Mouse (Mus musculus) frontal cortex, postnatal 10 days (tissue): ENCODE data around the gene Prdx3.
"Not testable (repeated sequence)": the region's sequence is repeated elsewhere in the genome, so short reads cannot be mapped to it uniquely, and the experiment has no call there.

Experiments
- DNase-seq, 2 experiments: peaks; one replicate each; pipeline ENCODE4 v3.0.0; 2022; ENCODE audit warnings: low spot score in 2 of 2, mixed read lengths in 1 of 2

Gene Prdx3

DNA sequence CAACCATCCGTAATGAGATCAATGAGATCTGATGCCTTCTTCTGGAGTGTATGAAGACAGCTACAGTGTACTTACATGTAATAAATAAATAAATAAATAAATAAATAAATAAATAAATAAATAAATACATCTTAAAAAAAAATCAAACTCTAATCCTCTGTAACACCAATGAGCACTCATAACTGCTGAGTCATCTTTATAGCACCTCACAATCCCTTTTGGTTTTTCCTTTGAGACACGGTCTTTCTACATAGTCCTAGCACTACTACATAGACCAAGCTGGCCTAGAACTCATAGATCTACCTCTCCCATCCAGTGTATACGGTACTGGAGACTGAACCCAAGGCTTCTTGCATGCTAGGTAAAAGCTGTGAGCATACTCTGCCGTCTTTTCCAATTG lies 8.2 kb downstream of the Prdx3 start:
- not testable (repeated sequence) for DNase-seq

DNA sequence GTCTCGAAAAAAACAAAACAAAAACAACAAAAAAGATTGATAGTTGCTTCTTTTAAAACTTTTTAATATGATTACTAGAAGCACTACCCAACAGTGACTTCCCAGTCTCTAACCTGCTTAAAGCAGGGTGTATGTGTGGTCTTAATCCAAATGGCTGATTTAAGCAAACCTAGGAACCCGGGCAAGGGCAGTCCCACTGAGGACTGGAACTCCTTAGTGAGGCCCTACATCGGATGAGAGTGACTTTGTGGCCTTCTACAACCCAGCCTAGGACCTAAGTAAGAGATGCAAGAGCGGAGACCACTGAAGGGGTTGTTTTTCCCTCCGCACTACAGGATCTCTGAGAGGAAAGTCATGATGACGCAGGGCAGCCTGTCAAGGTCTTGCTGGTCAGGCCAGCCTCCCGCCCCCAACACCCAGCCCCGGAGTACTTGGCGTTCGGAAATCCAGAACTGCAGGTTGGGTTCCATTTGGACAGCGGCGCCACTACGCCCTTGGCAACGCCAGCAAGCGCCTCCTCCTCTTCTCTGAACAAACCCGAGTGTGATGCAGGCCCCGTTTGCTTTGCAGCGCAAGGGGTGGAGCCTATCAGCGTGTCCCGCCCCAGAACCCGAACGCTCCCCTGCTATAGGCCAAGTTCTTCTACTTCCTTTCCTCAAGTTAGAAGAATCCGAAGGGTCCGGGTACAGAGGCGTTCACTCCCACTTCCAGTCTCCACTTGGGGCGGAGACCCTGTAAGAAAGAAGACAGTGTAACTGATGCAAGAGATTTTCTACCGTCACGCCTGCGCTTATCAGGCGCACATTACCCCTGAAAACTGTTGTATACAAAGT lies 13.3 kb downstream of the Prdx3 start, which contains the start of gene Sfxn4:
TSS of gene Sfxn4 (minus strand) at position 612 of the 833 bp plus-strand sequence.
- DNase-seq, result peak; percentile 85 to 87

DNA sequence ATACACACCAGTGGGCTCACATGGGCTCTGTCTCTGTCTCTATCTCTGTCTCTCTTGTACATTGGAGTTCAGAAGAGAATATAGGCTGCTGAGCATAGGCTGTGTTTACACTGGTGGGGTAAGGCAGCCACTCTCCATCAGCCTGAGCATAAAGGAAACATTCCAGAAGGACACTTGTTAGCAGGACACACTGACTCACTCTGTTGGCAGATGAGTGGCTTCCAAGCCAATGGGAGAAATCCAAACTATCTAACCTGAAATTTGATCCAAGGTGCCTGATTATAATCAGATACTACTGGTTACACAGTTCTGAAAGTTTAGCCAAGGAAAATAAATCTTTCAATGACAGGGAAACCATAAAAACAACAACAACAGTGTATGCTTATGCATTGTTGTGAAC lies 28.6 kb downstream of the Prdx3 start:
- no peak for DNase-seq

DNA sequence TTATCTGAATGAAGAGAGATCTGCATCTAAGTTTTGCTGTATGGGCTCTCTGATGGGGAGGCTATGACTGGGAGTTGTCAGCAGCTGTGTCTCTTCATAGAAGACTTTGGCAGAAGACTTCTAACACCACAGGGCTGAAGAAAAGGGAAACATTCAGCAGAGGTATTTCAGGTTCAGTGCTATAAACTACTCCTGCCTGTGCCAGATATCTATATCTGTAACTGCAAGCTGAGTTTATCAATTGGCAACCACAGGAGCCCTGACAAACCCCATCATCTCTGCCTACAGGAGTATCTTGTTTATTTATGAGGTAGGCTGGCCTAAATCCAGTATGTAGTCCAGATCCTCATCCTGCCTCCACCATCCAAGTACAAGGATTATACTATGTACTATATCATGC lies 31.0 kb downstream of the Prdx3 start:
- DNase-seq, result no peak

DNA sequence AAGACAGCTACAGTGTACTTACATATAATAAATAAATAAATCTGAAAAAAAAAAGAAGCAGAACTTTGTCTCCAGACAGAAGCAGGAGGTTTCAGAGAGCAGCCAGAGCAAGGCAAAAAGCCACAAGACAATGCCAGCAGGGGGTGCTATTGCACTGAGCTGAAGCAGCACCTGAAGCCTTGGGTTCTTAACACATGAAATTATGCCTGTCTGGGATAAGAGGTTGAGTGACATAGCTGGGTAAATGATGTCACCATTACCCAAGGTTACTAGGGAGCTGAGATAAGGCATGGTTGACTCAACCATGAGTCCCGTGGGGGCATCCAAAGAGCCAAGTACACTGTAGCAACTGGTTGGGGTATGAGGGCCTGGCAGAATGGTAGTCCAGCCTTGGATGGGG lies 36.6 kb downstream of the Prdx3 start:
- DNase-seq, result peak; percentile 11 to 26

DNA sequence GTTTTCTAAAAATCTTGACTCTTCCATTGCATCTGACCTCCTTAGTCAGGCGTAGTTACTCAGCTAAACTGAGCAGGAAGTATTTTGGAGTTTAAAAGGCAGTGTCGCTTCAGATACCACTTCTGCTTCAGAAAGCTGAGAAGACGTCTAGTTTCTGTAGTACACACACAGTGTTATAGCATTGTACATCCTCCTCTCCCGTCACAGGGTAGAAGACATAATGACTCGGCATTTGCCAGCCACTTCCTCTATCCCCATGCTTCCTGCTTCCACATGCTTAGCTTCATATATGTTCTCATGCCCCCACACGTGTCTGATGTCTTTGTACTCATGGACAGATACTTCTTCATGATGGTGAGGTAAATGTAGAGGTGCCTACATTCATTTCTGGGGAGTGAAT lies 55.7 kb downstream of the Prdx3 start:
- DNase-seq, result no peak
